Mouse (Mus musculus) monocyte, adult 5-6 weeks (primary cell): ENCODE measurements at regions not wholly inside any gene's neighbourhood (a gene's known extent, or its start where the extent isn't known, plus 50 kb on each side); places are given as distances from the start of the nearest gene placed in this dataset.

ENCODE experiments used
- ATAC-seq: fragments of 153-309, 156-312 bp; replicated peaks from 2 replicates; pipeline ENCODE4 v1.8.0; 2017; ENCODE audit warnings: mild to moderate bottlenecking; ENCODE audit not compliant: low TSS enrichment, insufficient number of reproducible peaks, severe bottlenecking, poor library complexity, low FRiP score

DNA sequence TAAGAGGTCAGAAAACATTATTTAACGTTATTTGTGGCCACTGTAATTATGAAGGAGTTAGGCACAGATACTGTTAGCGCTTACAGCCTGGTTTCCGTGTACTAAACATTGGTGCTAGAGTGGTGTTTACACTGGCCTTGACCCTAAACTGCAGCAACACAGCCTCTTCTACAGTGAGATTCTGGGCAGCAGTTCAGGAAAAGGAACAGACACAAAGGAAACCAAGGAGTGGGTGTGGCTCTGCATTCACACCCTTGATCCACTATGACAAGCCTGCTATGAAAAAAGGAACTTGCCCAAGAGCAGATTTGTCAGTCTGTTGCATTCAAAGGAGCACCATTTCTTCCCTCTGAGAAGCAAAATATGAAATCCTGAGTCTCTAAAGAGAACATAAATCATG is 356.7 kb downstream of the Bckdhb start:
- peak; percentile 88 for ATAC-seq

DNA sequence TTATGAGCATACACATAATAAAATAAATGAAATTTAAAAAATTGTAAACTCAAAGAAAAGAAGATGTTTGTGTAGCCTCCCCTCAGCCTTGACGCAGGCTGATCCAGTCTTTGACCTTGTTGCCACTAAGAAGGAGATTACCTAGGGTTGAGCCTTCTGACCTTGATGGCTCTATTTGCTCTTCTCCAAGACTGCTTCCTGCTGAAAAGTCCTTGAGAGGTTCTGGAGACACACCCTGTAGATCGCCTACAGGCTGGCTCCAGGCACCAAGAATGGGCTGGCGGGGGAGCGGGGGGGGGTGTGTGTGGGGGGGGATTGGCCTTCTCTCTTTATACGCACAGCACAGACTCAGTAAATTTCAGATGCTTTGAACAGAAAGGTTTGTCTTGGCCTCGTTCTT is 358.4 kb downstream of the Bckdhb start:
- no peak for ATAC-seq

DNA sequence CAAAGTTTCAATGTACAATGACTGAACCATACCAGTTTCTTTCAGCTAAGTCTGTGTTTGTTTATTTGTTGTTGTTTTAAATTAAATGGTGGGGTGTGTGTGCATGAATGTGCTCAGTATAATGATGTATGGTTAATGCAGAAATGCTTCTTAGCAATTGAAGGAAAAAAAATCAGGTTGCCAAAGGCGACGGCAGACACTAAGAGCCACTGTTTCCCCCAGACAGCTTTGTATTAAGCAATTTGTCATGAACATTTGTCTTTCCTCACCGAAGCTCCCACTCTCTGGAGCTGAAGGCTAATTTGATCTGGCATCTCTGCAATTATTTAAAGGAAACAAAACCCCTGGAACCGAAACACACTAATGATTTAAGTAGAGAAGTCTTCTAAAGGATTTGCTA is 360.7 kb downstream of the Bckdhb start:
- ATAC-seq = no peak

DNA sequence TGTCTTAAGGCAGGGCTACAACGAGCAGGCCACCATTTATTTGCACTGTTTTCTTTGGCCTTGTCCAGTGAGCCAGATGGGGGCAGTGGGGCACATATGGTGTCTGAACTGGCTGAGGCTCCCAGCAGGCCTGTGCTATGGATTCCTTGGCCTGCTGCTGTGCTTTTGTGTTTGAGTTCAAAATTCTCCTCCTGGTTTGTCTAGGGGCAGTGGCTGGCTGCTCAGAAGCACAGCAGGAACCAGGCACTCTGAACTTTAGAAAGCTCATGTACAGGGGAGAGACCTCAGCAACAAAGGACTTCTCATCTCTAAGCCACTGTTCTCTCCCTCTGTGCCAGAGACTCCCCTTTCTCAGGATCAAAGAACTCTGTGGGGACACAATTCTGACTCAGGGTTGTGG is 370.9 kb downstream of the Bckdhb start:
- ATAC-seq = no peak

DNA sequence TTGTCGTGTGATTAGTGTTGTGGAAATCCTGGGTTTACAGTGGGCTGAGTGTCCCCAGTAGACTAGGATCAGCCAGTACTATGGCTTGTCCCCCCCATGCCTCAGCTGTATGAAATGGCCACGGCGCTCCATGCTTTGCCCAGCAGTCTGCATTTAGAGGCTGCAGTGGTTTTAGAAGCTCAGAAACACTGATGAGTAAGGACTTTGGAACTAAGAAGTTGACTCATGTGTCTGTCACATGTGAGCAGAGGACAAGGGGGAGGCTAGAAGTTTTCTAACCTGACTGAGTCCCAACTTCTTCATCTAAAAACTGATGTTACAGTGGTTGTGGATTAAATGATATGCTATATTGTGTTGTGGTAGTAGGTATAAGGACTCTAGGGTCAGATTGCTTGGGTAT is 371.5 kb downstream of the Bckdhb start:
- ATAC-seq = no peak

DNA sequence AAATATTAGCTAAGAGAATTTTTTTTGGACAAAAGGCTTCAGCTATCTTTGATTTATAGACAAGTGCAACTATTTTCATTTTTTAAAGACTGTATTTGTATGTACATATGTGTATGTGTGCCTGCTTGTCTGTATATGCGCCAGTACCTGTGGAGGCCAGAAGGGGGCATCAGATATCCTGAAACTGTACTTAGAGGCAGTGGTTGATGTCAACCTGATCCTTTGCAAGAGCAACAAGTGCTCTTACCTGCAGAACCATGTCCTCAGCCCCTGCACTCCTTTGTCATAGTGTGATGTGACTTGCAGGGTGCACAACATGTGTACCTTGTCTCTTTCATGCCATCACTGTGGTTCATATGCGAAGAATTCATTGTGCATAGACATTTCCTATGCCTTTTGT is 379.5 kb downstream of the Bckdhb start:
- ATAC-seq = no peak

DNA sequence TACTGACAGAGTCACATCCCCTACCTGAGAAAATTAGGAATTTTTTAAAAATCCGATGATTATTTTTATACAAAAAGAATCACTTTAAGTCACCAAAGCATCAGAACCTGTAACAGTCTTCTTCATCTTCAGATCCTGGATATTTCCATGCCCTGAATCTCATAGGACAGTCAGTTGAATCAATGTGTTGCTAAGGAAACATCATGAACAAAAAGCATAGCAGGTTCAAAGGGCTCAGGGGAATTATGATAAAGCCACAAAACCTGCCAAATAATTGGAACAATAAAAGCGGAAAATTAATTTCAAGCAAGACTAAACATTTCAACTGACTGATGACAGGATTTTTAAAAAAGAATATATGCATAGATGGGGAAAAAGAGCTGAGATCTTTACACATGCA is 393.9 kb downstream of the Bckdhb start:
- no peak for ATAC-seq

DNA sequence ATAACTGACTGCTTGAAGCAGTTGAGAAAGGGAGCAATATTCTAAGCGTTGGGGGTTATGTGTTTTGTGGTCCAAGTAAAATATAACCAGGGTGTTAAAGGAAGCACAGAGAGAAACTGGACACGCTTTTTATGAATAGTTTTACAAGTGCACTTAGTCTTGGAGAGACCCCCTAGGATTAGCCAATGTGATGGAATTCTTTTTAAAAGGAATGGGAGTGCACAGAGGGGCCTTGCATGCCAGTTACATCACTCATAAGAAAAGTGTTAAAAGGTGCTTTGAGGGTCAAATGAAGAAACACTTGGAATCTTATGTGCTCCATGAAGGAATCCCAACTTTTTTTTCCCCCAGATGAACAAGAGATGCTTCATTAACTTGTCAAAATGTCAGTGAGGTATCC is 394.4 kb downstream of the Bckdhb start:
- ATAC-seq = no peak

DNA sequence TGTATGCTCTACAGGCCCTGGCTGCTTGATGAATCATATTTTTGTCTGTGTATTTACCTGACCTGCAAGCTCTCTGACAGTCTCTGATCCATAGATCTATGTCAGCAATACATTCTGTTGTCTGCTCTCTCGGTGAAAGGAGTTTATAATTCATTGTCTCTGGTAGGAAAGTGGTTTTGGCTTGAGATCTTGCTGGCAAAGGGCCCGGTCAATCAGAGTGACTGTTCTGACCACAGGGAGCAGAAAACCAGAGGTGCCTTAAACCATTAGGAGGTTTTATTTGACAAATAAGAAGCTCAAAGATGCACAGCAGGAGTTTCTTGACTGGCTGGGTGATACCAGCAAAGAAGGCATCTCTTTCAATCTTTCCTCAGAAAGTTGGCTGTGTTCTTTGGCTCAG is 398.2 kb downstream of the Bckdhb start:
- ATAC-seq = no peak

DNA sequence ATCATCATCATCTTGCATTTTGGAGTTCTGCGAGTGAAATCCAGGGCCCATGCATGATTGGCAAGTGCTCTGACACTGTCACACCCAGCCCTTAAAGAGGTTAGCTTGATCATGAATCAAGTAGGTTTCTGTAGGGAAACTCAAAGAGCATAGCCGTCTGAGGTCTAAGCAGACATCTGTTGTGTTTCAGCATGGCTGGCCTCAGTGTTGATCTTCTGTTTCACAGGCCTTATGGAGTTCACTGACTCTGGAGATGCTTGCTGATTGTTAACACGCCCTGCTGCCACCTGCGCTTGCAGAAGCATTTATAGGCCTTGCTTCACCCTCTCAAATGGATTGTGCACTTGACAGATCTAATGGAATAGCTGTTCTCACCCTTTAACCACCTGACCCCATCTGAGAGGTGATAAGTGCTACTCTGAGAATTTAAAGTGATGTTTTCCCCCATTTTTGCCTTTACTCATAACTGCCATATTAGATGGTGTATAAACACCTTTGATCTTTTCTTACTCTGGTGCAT is 406.2 kb downstream of the Bckdhb start:
- ATAC-seq = no peak

DNA sequence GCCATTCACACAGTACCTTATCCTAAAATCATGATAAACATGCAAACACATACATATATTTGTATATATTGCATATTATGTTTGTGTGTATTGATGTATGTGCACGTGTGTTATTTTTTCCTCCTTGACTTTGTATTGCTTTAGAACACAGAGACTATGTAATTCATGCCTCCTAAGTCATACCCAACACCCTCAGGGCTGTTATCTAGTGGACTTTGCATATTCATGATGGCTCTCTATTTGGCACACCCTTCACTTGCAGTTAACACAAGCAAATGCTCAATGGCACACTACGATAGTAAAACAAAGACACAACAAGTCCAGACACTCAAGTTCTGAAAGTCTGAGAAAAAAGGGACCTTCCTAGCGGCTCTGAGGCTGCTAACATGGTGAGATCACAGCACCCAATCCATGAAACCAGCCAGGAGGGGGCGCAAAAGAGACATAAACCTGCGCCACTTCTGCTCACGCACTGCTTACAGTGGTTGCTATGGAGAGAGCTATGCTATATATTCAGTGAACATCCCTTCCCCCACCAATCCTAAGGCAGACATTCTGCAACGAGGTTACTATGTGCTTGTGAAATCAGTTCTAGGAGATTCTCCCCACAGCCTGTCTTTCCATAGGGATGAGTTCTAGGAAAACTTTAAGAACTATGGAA is 418.6 kb downstream of the Bckdhb start:
- ATAC-seq = peak; percentile 92

DNA sequence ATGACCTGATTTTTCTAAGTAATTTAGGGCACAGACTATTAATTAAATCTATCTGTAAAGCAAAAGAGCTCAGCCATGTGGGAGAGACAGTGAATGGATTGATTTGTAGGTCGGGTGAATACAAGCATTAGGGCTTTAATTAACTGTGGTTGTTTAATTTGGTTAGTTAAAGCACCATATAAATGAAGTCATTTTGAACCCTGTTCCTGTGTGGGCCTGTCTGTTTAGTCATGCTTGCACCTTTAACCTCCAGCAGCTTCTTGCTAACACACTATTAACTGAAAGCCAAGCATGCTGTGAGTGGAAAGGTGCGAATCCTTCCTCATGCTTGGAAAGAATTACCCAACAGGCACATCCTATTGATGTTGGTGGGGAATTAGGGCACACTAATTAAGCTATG is 425.3 kb downstream of the Bckdhb start:
- ATAC-seq = no peak

DNA sequence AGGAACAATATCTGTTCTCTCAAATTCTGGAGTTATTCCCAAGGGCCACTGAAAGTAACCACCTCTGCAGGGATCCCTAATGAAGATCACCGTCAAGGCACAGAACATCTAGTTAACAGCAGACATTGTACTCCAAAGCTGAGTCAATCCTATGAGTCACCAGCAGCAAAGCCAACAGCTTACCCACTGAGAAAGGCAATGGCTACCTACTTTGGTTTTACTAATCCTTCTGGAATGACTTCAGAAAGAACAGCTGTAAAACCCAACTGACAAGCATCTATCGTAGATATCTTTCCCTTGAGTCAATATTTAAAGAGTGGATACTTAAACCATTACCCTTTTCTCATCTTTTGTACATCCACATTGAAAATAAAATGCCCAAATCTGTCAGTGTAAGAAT is 429.5 kb downstream of the Bckdhb start:
- ATAC-seq = no peak

DNA sequence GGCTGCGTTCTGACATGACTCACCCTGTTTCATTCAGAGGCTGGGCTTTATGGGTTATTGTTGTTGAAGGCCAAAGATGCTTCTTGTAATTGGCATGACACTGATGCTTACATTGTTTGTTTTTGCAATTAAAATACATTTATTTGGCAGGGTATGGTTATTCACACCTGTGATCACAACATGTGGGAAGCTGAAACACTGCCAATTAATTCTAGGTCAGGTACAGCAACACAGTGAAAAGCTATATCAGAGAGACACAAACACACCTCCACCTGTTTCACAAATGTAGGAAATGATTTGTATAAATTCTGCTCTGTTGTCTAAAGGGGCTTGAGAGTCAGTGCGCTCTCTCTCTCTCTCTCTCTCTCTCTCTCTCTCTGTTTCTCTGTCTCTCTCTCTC is 431.2 kb downstream of the Bckdhb start:
- no peak for ATAC-seq

DNA sequence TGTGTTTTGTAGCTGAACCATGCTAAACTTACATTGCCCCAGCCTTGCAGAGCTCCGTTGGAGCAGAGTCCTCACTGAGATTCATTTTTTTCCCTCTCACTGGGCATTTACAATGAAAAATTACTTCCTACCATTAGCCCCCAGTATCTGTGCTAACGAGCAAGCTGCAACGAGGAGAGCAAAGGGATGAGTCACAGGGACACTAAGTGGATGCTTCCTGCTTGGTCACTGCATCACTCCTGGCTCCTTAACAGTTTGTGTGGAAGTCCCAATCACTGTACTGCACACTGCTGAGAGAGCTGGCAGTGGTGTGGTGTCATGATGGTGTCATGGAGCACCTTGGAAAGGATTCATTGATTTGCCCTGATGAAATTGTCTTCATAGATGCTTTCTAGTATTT is 434.9 kb downstream of the Bckdhb start:
- no peak for ATAC-seq

DNA sequence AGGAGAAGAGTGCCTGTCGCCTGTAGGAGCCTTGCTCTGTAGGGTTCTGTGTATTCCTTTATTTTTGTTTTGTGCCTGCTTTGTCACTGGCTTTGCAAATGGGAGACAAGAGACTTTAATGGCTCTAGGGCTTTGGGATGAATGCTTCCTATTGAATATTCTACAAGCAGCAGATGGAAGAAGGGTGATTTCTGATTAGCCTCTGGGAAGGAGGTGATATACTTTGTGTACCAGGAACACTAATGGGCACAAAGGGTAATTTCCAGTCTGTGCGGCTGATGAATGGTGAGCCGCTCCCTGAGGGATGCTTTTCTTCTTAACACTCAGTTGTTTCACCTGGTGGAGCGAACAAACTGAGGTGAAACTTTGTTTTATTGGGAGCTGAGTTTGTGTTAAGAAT is 435.5 kb downstream of the Bckdhb start:
- no peak for ATAC-seq

DNA sequence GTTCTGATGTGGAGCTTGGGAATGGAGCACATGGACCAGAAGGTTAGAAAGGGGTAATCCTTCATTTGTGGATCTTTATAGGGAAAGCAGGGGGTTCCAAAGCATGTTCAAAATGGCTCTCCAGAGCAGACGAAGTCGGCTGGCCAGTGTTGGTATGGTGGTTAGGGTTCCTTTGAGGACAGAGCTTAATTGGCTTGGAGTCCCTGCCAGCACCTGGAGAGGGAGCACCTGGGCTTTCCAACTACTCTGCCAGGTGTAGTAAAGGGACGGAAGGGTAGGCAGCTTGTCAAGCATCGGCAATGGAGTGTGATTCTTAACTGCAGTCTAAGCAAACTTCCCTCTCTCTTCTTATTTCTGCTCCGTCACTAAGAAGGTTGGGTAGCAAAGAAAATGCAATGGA is 438.5 kb downstream of the Bckdhb start:
- no peak for ATAC-seq

DNA sequence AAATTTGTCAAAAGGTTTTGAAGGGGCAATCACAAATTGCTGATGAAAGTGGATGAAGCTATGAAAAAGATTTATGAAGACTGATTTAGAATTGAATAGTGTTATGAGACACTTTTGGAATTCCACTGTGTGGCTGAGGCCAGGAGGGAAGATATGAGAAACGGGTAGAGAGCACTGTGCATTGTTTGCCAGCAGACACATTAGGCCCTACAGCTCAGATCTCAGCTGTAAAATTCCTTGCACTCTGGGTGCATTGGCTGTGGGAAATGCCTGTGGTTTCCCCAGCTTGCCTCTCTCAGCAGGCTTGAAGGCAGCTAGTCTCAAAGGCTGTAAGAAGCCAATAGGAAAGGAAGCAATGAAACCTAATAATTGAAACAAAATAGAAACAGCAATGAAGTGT is 444.3 kb downstream of the Bckdhb start:
- ATAC-seq = no peak

DNA sequence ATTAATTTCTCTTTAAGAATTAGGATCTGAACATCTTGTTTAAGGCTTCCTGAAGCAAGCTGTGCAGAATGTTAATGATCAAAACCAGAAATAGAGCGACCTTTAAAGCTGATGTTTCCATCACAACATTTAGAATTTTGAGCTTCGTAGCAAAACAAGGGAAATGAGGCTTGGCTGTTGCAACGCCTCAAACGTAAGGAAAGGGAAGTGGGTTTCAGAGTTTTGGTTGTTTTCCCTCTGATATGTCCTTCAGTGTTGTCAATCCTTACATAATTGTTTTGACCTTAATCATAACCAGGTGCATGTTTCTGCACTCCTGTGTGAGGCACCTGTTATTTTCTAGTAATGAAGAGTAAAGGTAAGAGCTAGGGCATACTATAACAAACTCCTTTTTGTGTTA is 445.3 kb downstream of the Bckdhb start:
- ATAC-seq = no peak

DNA sequence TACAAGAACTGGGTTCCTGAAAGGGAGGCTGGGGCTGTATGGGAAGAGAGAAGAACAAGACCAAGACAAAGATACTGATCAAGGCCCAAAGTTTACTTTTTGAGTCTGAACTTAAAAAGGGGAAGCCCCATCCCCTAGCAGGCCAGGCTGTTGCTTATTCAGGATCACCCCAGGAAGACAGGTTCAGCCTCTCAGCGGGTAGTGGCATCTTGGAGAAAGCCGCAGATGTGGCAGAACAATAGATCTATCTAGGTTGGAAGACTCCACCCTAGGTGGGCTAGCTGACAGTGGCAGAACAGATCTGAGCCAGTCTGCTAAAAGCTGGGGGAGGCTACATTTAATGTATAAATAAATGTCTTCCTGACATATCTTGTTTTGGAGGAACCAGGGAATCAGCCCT is 450.8 kb downstream of the Bckdhb start:
- no peak for ATAC-seq

DNA sequence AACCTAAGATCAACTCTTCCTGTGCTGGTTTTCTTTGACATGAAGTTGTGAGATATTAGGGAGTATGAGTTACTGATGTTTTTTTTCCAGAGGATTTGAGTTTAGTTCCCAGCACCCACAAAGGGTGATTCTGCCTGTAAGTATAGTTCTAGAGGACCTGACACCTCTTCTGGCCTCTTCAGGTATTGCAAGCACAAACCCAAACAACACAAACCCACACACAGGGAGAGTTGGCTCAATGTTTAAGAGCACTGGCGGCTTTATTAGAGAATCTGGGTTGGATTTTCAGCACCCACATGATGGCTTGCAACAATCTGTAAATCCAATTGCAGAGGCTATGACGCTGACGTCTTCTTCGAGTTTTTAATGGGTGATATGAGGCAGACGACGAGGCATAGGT is 451.7 kb downstream of the Bckdhb start:
- no peak for ATAC-seq
